Mouse (Mus musculus) CH12.LX (cell line): ENCODE results near the gene Tbc1d16. TPM values are rescaled to one million over a fixed set of nuclear protein-coding genes. Genes with fewer than 3 reads are reported as not detected.
A peak's percentile ranks its signal among the peaks of the same experiment; 100 is the strongest.

Source experiments
- DNase-seq: peaks from one replicate; pipeline ENCODE4 v3.0.0-alpha.2; 2013; ENCODE audit errors: extremely low read depth
- H3K27ac ChIP-seq: 2 replicates; pipeline ENCODE4 v1.5.1; 2012; ENCODE audit warnings: low read depth, mild to moderate bottlenecking, control low read depth, moderate library complexity; ENCODE audit not compliant: insufficient read depth
- H3K27me3 ChIP-seq: replicated peaks from 2 replicates; pipeline ENCODE3; 2012; ENCODE audit warnings: inconsistent platforms
- H3K36me3 ChIP-seq, 2 experiments: replicated peaks in 1 of 2; 2 replicates each; pipeline versions ENCODE3 to v1.6.1; 2012; ENCODE audit warnings: inconsistent platforms in 1 of 2, low read length in 1 of 2, mild to moderate bottlenecking in 1 of 2, mixed read lengths in 1 of 2, moderate library complexity in 1 of 2; ENCODE audit not compliant: control insufficient read depth in 1 of 2, insufficient read depth in 1 of 2
- H3K4me1 ChIP-seq, 2 experiments: 2 replicates each; pipeline ENCODE4 v1.6.1; 2012; ENCODE audit warnings: inconsistent platforms in 1 of 2, moderate library complexity in 1 of 2; ENCODE audit not compliant: insufficient read depth in 2 of 2, control insufficient read depth in 1 of 2
- H3K4me2 ChIP-seq: 2 replicates; pipeline ENCODE4 v1.6.1; 2012; ENCODE audit warnings: low read depth, mild to moderate bottlenecking, control low read depth; ENCODE audit not compliant: poor library complexity, insufficient read depth, severe bottlenecking
- H3K4me3 ChIP-seq, 3 experiments: fragments of 150-350 bp in 1 of 3; sonication (generic) in 1 of 3; replicated peaks in 1 of 3; 2 replicates each; pipeline versions ENCODE3 to v1.5.1; 2011 to 2012; ENCODE audit warnings: low read depth in 2 of 3, low read length in 2 of 3, mild to moderate bottlenecking in 2 of 3, moderate library complexity in 2 of 3, control low read depth in 1 of 3, improper control_type of control experiment in 1 of 3, inconsistent platforms in 1 of 3, mixed read lengths in 1 of 3; ENCODE audit not compliant: poor library complexity in 1 of 3
- H3K79me2 ChIP-seq: replicated peaks from 2 replicates; pipeline ENCODE4 v1.6.1; 2012; ENCODE audit warnings: mild to moderate bottlenecking, moderate library complexity; ENCODE audit not compliant: control insufficient read depth, poor library complexity, insufficient read depth, severe bottlenecking; ENCODE audit errors: extremely low read depth
- H3K9ac ChIP-seq: 2 replicates; pipeline ENCODE4 v1.6.1; 2012; ENCODE audit warnings: low read depth, mild to moderate bottlenecking, control low read depth, moderate library complexity; ENCODE audit not compliant: insufficient read depth
- H3K9me3 ChIP-seq: replicated peaks from 2 replicates; pipeline ENCODE3; 2012; ENCODE audit warnings: low read length, inconsistent platforms, mixed read lengths
- CHD1 ChIP-seq: IDR thresholded peaks from 2 replicates; pipeline ENCODE4 v1.6.1; 2012; ENCODE audit warnings: low read depth, low read length, improper control_type of control experiment, inconsistent platforms
- CTCF ChIP-seq, 2 experiments: IDR thresholded peaks in 1 of 2; conservative IDR thresholded peaks in 1 of 2; 2 replicates each; pipeline ENCODE4 v1.5.1; 2011 to 2012; ENCODE audit warnings: low read depth in 2 of 2, low read length in 2 of 2, improper control_type of control experiment in 1 of 2, inconsistent platforms in 1 of 2, mild to moderate bottlenecking in 1 of 2, moderate library complexity in 1 of 2
- E2F4 ChIP-seq: IDR thresholded peaks from 2 replicates; pipeline ENCODE4 v1.6.1; 2011; ENCODE audit warnings: low read depth, low read length, improper control_type of control experiment; ENCODE audit not compliant: insufficient replicate concordance
- ELF1 ChIP-seq: IDR thresholded peaks from 2 replicates; pipeline ENCODE4 v1.6.1; 2014; ENCODE audit warnings: low read depth, mild to moderate bottlenecking, inconsistent platforms, low read length, improper control_type of control experiment
- HCFC1 ChIP-seq: IDR thresholded peaks from 2 replicates; pipeline ENCODE4 v1.6.1; 2012; ENCODE audit warnings: low read depth, mild to moderate bottlenecking, inconsistent platforms, low read length, improper control_type of control experiment
- JUN ChIP-seq: IDR thresholded peaks from 2 replicates; pipeline ENCODE4 v1.6.1; 2011; ENCODE audit warnings: low read depth, mild to moderate bottlenecking, low read length, improper control_type of control experiment, moderate library complexity; ENCODE audit not compliant: insufficient read depth
- JUND ChIP-seq: conservative IDR thresholded peaks from 2 replicates; pipeline ENCODE4 v1.6.1; 2011; ENCODE audit warnings: low read depth, low read length, improper control_type of control experiment
- KAT2A ChIP-seq: IDR thresholded peaks from 2 replicates; pipeline ENCODE4 v1.6.1; 2012; ENCODE audit warnings: low read length, improper control_type of control experiment, inconsistent platforms; ENCODE audit not compliant: insufficient replicate concordance
- MAX ChIP-seq: IDR thresholded peaks from 2 replicates; pipeline ENCODE4 v1.6.1; 2011; ENCODE audit warnings: low read length, improper control_type of control experiment
- MAZ ChIP-seq: IDR thresholded peaks from 2 replicates; pipeline ENCODE4 v1.6.1; 2012; ENCODE audit warnings: low read depth, mild to moderate bottlenecking, inconsistent platforms, low read length, improper control_type of control experiment, moderate library complexity
- MEF2A ChIP-seq: IDR thresholded peaks from 2 replicates; pipeline ENCODE4 v1.6.1; 2014; ENCODE audit warnings: low read depth, mild to moderate bottlenecking, inconsistent platforms, low read length, improper control_type of control experiment, borderline replicate concordance
- MXI1 ChIP-seq: IDR thresholded peaks from 2 replicates; pipeline ENCODE4 v1.6.1; 2011; ENCODE audit warnings: mild to moderate bottlenecking, low read depth, low read length, improper control_type of control experiment
- MYC ChIP-seq: IDR thresholded peaks from 2 replicates; pipeline ENCODE4 v1.6.1; 2011; ENCODE audit warnings: low read depth, mild to moderate bottlenecking, improper control_type of control experiment, low read length
- NELFE ChIP-seq: IDR thresholded peaks from 2 replicates; pipeline ENCODE4 v1.6.1; 2011; ENCODE audit warnings: low read depth, low read length, improper control_type of control experiment
- NRF1 ChIP-seq: IDR thresholded peaks from 2 replicates; pipeline ENCODE4 v1.6.1; 2014; ENCODE audit warnings: low read depth, mild to moderate bottlenecking, inconsistent platforms, low read length, improper control_type of control experiment, moderate library complexity
- PAX5 ChIP-seq: IDR thresholded peaks from 2 replicates; pipeline ENCODE4 v1.6.1; 2012; ENCODE audit warnings: low read length, inconsistent platforms, mixed read lengths
- POLR2A ChIP-seq: IDR thresholded peaks from 2 replicates; pipeline ENCODE4 v1.6.1; 2011; ENCODE audit warnings: low read depth, mild to moderate bottlenecking, improper control_type of control experiment, low read length
- POLR2AphosphoS2 ChIP-seq: IDR thresholded peaks from 2 replicates; pipeline ENCODE4 v1.6.1; 2011; ENCODE audit warnings: low read depth, low read length, improper control_type of control experiment
- SMC3 ChIP-seq: IDR thresholded peaks from 2 replicates; pipeline ENCODE4 v1.6.1; 2011; ENCODE audit warnings: low read depth, low read length, improper control_type of control experiment
- TBP ChIP-seq: conservative IDR thresholded peaks from 2 replicates; pipeline ENCODE4 v1.6.1; 2011; ENCODE audit warnings: low read depth, low read length, improper control_type of control experiment
- UBTF ChIP-seq: IDR thresholded peaks from 2 replicates; pipeline ENCODE4 v1.6.1; 2012; ENCODE audit warnings: low read depth, mild to moderate bottlenecking, inconsistent platforms, low read length, improper control_type of control experiment, moderate library complexity
- USF1 ChIP-seq: IDR thresholded peaks from 2 replicates; pipeline ENCODE4 v1.6.1; 2014; ENCODE audit warnings: low read depth, mild to moderate bottlenecking, inconsistent platforms, low read length, improper control_type of control experiment
- ZKSCAN1 ChIP-seq: IDR thresholded peaks from 2 replicates; pipeline ENCODE4 v1.6.1; 2012; ENCODE audit warnings: low read depth, inconsistent platforms, low read length, improper control_type of control experiment, borderline replicate concordance
- ZMIZ1 ChIP-seq: IDR thresholded peaks from 2 replicates; pipeline ENCODE4 v1.6.1; 2012; ENCODE audit warnings: low read depth, mild to moderate bottlenecking, inconsistent platforms, low read length, improper control_type of control experiment
- ZNF384 ChIP-seq: IDR thresholded peaks from 2 replicates; pipeline ENCODE4 v1.6.1; 2012; ENCODE audit warnings: low read depth, low read length, improper control_type of control experiment, inconsistent platforms
- dilution Hi-C: fragments of 300-500 bp; cut with MboI; formaldehyde crosslinking; loops from 2 replicates; pipeline ENCODE4 v1.14.3; 2020; ENCODE audit warnings: low sequenced_read_pairs; ENCODE audit not compliant: extremely low pct_unique_long_range_greater_than_20kb, extremely low pct_ligation_motif_present
- in situ Hi-C: fragments of 300-500 bp; cut with MboI; formaldehyde crosslinking; loops from 3 replicates; pipeline ENCODE4 v1.14.3; 2019; ENCODE audit warnings: low sequenced_read_pairs, low pct_ligation_motif_present, low pct_unique_long_range_greater_than_20kb, mixed read lengths
- polyA plus RNA-seq: library from polyadenylated mRNA; unstranded; fragments of >175 nt; gene quantifications from 2 replicates; pipeline ENCODE4 v1.2.1, GENCODE M21; 2012; ENCODE audit warnings: low read depth; ENCODE audit not compliant: insufficient read length
- total RNA-seq, 2 experiments: library from RNA; depleted of rRNA; stranded (reverse); fragments of 300-350 nt in 1 of 2; fragments of >200 nt in 1 of 2; gene quantifications; 2 replicates each; pipeline ENCODE4 v1.2.3; 2012 to 2014

Gene Tbc1d16
- total and polyA plus RNA-seq, 3 experiments: 0.79 to 15.9 (median 2.7) TPM

DNA sequence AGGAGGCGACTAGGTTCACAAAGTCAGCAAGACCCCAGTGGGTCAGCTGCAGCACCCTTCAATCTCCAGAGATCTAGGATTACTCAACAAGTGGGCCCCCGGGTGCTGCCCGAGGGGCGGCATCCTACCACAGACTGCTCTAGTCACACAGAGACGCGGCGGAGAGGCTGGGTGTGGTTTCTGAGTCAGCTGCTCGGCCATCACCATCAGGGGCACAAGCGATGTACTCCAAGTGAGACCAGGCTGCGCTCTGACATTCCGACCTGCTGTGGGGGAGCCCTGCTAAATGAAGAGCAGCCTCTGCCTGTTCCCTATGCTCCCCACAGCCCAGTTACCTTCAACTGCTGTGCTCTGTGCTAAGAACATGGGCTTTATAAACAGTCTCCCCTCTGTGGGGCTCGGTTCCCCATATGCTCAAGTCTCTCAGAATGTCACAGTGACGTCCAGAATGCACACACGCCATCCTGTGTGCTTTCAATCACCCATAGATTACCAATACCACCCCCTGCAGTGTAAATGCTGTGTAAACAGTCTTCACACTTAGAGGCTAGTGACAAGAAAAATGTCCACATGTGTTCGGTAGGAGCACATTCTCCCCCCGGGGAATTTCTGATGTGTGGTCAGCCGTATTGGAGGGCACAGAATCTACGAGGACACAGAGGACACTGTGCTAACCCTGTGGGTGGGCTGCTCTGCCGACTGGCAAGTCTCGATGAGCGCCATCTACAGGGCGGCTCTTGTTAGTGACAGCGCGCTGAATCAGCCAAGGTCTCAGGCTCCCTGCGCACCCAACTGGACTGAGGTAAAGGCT, 41.1 kb downstream of the Tbc1d16 start (continued):
- peak; percentile 55; the same call in 1 of the 2 replicates for TF ChIP-seq ZMIZ1

DNA sequence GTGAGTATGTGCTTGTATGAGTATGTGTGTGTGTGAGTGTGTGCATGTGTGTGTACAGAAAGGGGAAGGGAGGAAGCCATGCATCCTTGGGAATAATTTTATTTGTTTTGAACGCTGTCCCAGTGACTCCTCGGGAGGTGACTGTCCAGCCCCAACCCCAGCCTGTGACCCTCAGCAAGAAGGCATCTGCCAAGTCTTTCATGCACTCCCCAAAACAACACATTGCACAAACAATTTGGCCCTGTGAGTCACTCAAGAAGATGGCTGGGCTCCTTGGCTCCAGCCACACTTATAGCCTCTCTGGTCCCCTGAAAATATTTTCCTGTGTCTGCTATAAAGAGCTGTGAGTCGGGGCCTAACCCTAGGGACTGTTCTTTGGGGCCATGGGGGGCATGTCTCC, 41.9 kb downstream of the Tbc1d16 start:
- H3K4me2 ChIP-seq: no peak overlapping the region

DNA sequence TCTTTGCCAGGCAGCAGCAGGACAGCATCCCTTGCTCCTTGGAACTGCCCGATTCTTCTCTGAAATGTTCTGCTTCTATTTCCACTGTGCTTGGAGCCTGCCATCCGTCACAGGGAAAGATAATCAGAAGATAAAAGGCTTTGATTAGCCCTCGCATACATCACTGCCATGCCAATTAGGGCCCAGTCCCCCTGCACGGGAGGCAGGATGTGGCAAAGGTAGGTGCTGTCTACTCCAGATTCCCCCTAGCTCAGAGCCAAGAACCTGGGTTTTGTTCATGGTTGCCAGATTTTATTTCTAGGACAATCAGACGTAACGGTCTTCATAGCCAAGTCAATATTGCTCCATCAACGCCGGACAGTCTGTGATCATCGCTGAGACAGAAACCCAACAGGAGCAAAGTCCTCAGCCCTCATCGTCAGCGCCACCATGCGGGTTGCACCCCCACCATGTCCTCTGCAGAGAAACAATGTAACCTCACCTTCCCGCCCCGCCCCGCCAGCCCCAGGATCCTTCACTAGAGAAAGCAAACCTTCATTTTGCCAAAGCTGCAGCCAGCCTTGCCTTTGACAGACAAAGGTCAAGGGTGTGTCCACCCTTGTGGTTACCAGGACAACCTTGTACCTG, 44.5 kb downstream of the Tbc1d16 start:
- Histone ChIP-seq H3K9ac (no peak overlapping the region), H3K27ac (no peak overlapping the region), H3K9me3 (peaks cover 9% of the 10 kb centered on the region), H3K36me3 (peaks cover 2 to 4% of the 10 kb centered on the region in 2 experiments), H3K27me3 (no peaks in the 10 kb centered on the region), H3K4me1 (peaks cover 35 to 66% of the 10 kb centered on the region in 2 experiments), H3K4me3 (no peak overlapping the region), H3K79me2 (no peaks in the 10 kb centered on the region), H3K4me2 (no peak overlapping the region)
- dilution Hi-C loops (no loop called here), in situ Hi-C loops (loop anchor here (10.0 kb wide), 1 partner anchor 49 kb away; no protein-coding TSS in a partner anchor)
- TF ChIP-seq KAT2A: no peak
- no peak for TF ChIP-seq NRF1
- no peak for TF ChIP-seq MAZ
- no peak for TF ChIP-seq SMC3
- no peak for TF ChIP-seq JUND
- no peak for TF ChIP-seq USF1
- no peak for TF ChIP-seq MYC
- no peak for TF ChIP-seq TBP
- TF ChIP-seq MXI1: no peak
- no peak for TF ChIP-seq CHD1
- TF ChIP-seq POLR2A: no peak
- TF ChIP-seq PAX5: no peak
- TF ChIP-seq E2F4: no peak
- no peak for DNase-seq

More for the DNA sequence above, 41.9 kb downstream of the Tbc1d16 start:
- dilution Hi-C loops: no loop called here
- no peak for DNase-seq
- H3K27me3 ChIP-seq: no peaks in the 10 kb centered on the region
- TF ChIP-seq CTCF (conservative IDR thresholded peaks at IDR 0.05 in 1 of 2, IDR thresholded peaks at IDR 0.05 in 1 of 2; ENCODE audit: low read depth in 2 of 2, low read length in 2 of 2) (no peak), POLR2AphosphoS2 (no peak), ELF1 (no peak), UBTF (no peak), MAX (no peak), CHD1 (no peak), NELFE (no peak), HCFC1 (no peak), POLR2A (no peak), JUN (no peak), MEF2A (no peak), ZNF384 (no peak), ZKSCAN1 (no peak)
- TF ChIP-seq, all 38 proteins: peak for 0
- Histone ChIP-seq H3K4me1 (peaks cover 46 to 67% of the 10 kb centered on the region in 2 experiments), H3K27ac (no peak overlapping the region), H3K79me2 (no peaks in the 10 kb centered on the region), H3K4me3 (no peak overlapping the region), H3K9me3 (no peaks in the 10 kb centered on the region), H3K9ac (no peak overlapping the region), H3K36me3 (peaks cover 2 to 4% of the 10 kb centered on the region in 2 experiments)
- in situ Hi-C loops: loop anchor here (5.0 to 10.0 kb wide), 3 partner anchors 34 to 134 kb away; no protein-coding TSS in a partner anchor
